Mouse (Mus musculus) stomach, embryonic 14.5 days (tissue): ENCODE measurements around the gene Vapa. TPM values are rescaled to one million over a fixed set of nuclear protein-coding genes. Genes with fewer than 3 reads are reported as not detected.
A peak's percentile ranks its signal among the peaks of the same experiment; 100 is the strongest.

Source experiments
- ATAC-seq: fragments of 200-750 bp; cut with Nextera tagmentation; 2 replicates; pipeline ENCODE4 v1.8.0; 2017; ENCODE audit warnings: low read depth, moderate TSS enrichment; ENCODE audit not compliant: insufficient number of reproducible peaks, insufficient read depth, low FRiP score
- H3K27ac ChIP-seq: fragments of 300-500 bp; sonication (generic); 2 replicates; pipeline ENCODE4 v1.5.1; 2014; ENCODE audit warnings: mild to moderate bottlenecking, low read length, moderate library complexity, mixed read lengths
- H3K27me3 ChIP-seq: fragments of 300-500 bp; sonication (generic); 2 replicates; pipeline ENCODE4 v1.6.1; 2014; ENCODE audit warnings: low read length, control low read depth, mixed read lengths; ENCODE audit not compliant: control insufficient read depth, insufficient read depth
- H3K36me3 ChIP-seq: fragments of 300-500 bp; sonication (generic); 2 replicates; pipeline ENCODE4 v1.6.1; 2014; ENCODE audit warnings: mild to moderate bottlenecking, control low read depth, low read length, moderate library complexity, mixed read lengths; ENCODE audit not compliant: control insufficient read depth, insufficient read depth
- H3K4me1 ChIP-seq: fragments of 300-500 bp; sonication (generic); 2 replicates; pipeline ENCODE4 v1.6.1; 2014; ENCODE audit warnings: low read length, control low read depth, mixed read lengths; ENCODE audit not compliant: control insufficient read depth, insufficient read depth
- H3K4me2 ChIP-seq: fragments of 300-500 bp; sonication (generic); replicated peaks from 2 replicates; pipeline ENCODE4 v1.6.1; 2014; ENCODE audit warnings: low read depth, low read length, control low read depth
- H3K4me3 ChIP-seq: fragments of 300-500 bp; sonication (generic); 2 replicates; pipeline ENCODE4 v1.5.1; 2014; ENCODE audit warnings: low read depth, low read length, control low read depth
- H3K9ac ChIP-seq: fragments of 300-500 bp; sonication (generic); replicated peaks from 2 replicates; pipeline ENCODE4 v1.6.1; 2014; ENCODE audit warnings: low read depth, mild to moderate bottlenecking, control low read depth, low read length, moderate library complexity, mixed read lengths
- H3K9me3 ChIP-seq: fragments of 300-500 bp; sonication (generic); 2 replicates; pipeline ENCODE4 v1.6.1; 2016; ENCODE audit warnings: low read depth, low read length, control low read depth; ENCODE audit not compliant: control insufficient read depth
- WGBS: fragments of 180-500 bp; shearing (Covaris S2); extraction: QIAGEN DNeasy Blood & Tissue Kit; methylation state at CpG from one replicate; pipeline ENCODE4 v1.1.7; 2014; 5-methylcytosine and 5-hydroxymethylcytosine counted together
- polyA plus RNA-seq: library from polyadenylated mRNA; unstranded; fragments of >200 nt; fragmentation: Nextera tagmentation; extraction: Ambion mirVana; gene quantifications from 2 replicates; pipeline ENCODE4 v1.2.1, GENCODE M21; 2014

The Vapa gene
- polyA plus RNA-seq = 182 and 194 TPM in 2 replicates

DNA sequence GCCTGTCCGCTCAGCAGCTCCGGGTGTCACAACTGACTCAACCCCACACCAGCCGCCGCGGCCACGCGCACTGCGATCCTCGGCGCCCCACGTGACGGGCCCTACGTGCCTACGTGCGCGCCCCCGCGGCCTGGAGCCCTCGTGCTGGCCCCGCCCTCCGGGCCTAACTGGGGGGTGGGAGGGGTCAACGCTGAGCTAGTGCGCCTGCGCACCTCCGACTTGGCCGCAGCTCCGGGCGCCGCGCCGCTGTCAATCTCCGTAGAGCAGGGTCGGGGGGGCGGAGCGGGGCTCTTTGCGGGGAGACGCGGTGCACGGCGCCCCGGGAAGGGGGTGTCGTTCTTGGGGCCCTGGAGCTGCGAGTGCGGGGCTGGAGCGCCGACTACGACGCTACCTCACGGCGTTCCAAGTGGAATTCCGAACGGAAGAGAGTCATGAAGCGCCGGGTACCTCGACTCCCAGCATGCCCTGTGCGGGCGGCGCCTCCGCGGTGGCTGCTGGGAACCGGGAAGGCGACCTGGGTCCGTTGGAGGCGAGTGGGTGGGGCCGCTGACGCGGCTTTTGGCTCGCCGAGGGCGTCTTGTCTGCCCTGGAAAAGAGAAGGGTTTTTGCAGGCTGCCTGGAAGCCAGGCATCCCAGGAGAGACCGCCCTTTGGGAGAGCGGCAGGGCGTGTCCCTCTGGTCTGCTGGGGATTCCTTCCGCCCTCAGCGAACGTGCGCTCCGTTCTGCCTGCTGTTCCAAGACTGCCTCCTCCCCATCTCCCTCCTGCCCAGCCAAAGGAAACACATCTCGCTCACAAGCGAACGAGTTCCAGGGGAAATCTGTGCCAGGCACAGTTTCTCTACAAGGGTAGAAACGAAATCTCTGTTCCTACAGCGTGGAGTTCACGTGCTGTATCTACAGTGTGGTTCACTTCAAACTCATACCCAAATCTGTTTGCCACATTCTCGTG is at the start of gene Vapa:
TSS of gene Vapa (minus strand) at position 93 of the 950 bp plus-strand sequence.
- peaks cover 20% of the 10 kb centered on the region; the same call in 1 of the 2 replicates for H3K4me1 ChIP-seq
- WGBS = under 1% methylated on average over 84 of the region's 85 CpGs
- peak within 1 kb of the TSS; percentile 100 for H3K27ac ChIP-seq
- peak; percentile 92 for ATAC-seq
- H3K36me3 ChIP-seq = no peaks in the 10 kb centered on the region
- peak within 1 kb of the TSS; percentile 76 for H3K4me2 ChIP-seq
- peak within 1 kb of the TSS; percentile 99 for H3K9ac ChIP-seq
- no peaks in the 10 kb centered on the region for H3K27me3 ChIP-seq
- no peaks in the 10 kb centered on the region for H3K9me3 ChIP-seq
- H3K4me3 ChIP-seq = peak within 1 kb of the TSS; percentile 97

DNA sequence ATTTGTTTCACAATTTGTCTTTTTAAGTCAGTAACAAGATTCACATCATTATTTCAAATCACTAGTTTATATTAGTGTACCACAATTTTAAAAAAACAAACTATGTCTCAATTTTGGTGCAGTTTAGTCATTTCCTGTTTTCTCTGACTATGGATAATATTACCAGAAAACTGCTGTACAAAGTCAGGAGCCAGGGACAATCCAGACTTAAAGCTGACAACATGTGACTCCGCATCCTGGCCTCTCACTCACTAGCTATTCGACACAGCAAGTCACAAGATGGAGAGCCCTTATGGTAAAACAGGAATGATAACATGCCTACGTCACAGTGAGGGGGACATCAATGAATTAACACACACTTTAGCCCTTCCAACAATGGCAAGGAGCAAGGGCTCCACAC is 49.3 kb upstream of the Vapa start:
- no peak for ATAC-seq

DNA sequence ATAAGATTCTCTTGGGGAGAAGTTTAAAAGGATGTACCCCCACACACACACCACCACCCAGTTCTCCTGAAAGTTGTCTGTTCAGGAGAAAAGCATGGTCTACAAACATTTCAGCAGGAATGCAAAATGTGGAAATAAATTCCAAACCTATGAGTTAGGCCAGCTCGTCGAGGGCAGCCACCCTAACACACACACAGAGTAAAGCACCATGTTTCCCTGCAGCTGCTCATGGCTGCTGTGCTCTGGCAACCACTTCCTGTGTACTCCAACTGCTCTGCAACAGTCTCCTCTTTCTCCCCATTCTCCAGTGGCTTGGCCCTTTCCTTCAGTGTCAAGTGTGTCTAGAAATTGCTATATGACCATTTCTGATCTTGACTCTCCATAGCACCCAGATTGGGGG is 45.1 kb upstream of the Vapa start:
- H3K9ac ChIP-seq = no peak overlapping the region
- 66% methylated on average over 2 of the region's 2 CpGs for WGBS

More for the DNA sequence above, 49.3 kb upstream of the Vapa start:
- Histone ChIP-seq H3K4me3 (no peak overlapping the region), H3K9ac (no peak overlapping the region), H3K9me3 (no peaks in the 10 kb centered on the region), H3K36me3 (no peaks in the 10 kb centered on the region), H3K27ac (no peak overlapping the region), H3K4me1 (0 out of 2 replicates have a peak, but pooled peaks cover 5% of the 10 kb centered on the region), H3K27me3 (no peaks in the 10 kb centered on the region), H3K4me2 (no peak overlapping the region)
- WGBS = 83% methylated on average over 3 of the region's 3 CpGs

DNA sequence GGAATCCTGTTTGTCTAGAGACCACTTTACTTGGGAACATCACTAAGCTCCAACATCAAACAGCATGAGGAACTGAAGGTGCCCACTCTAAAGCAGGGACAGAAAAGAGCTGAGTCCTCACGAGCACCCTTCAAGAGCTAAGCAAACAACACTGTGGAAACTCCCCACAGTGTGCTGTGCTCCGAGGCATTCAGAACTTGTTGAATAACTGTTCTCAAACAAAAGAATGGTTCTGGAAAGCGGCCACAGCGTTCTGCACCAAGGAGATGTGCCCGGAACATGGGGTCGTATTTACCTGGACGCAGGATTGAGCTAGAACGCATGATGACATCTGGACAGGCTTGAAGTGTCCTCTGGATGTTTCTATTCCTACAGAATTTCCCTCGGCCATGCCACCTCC is 44.6 kb upstream of the Vapa start:
- Histone ChIP-seq H3K9me3 (no peaks in the 10 kb centered on the region), H3K9ac (no peak overlapping the region), H3K4me1 (no peaks in the 10 kb centered on the region), H3K4me3 (no peak overlapping the region), H3K4me2 (no peak overlapping the region), H3K27ac (no peak overlapping the region), H3K27me3 (no peaks in the 10 kb centered on the region), H3K36me3 (no peaks in the 10 kb centered on the region)
- no peak for ATAC-seq
- 86% methylated on average over 9 of the region's 9 CpGs for WGBS

More for the DNA sequence above, 45.1 kb upstream of the Vapa start:
- no peaks in the 10 kb centered on the region for H3K4me1 ChIP-seq
- no peak overlapping the region for H3K4me3 ChIP-seq
- H3K27me3 ChIP-seq = no peaks in the 10 kb centered on the region
- no peak overlapping the region for H3K27ac ChIP-seq
- H3K36me3 ChIP-seq = no peaks in the 10 kb centered on the region
- no peak overlapping the region for H3K4me2 ChIP-seq
- no peak for ATAC-seq
- no peaks in the 10 kb centered on the region for H3K9me3 ChIP-seq

DNA sequence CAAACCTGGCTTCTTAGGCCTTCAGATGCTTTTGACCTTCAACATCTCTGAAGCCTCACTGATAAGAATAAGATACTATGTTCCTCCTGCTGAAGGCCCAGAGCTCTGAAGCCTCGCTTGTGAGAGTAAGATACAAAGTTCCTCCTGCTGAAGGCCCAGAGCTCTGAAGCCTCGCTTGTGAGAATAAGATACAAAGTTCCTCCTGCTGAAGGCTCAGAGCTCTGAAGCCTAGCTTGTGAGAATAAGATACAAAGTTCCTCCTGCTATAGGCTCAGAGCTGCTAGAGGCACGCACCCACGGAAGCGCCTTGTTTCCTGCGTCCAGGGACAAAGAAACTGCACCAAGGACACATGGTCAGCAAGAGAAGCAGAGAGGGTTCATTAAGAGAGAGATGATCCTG is 43.4 kb upstream of the Vapa start:
- WGBS = 92% methylated on average over 6 of the region's 6 CpGs

DNA sequence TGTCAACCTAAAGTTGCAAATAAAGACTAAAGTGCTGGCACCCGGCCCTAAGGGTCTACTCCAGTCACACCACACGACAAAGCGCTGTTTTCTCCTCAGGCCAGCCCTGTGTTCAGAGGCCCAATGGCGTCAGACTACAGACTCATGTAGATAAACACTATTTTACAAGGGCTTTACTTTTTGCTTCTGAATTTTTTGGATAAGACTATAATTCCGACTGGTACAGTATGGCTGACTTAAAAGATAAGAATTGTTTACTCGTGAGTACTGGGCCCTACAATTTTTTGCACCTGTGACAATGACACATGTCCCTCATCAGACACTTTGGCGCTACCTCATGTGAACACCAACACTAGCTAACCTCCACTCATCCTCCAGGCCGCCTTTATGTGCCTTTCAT is 42.7 kb upstream of the Vapa start:
- H3K4me2 ChIP-seq = no peak overlapping the region
- H3K27me3 ChIP-seq = no peaks in the 10 kb centered on the region
- no peaks in the 10 kb centered on the region for H3K9me3 ChIP-seq
- no peaks in the 10 kb centered on the region for H3K36me3 ChIP-seq
- H3K4me3 ChIP-seq = no peak overlapping the region
- no peaks in the 10 kb centered on the region for H3K4me1 ChIP-seq
- H3K27ac ChIP-seq = no peak overlapping the region
- WGBS = 84% methylated on average over 8 of the region's 8 CpGs
- ATAC-seq = no peak
- H3K9ac ChIP-seq = no peak overlapping the region

More for the DNA sequence above, 43.4 kb upstream of the Vapa start:
- Histone ChIP-seq H3K36me3 (no peaks in the 10 kb centered on the region), H3K4me1 (no peaks in the 10 kb centered on the region), H3K4me3 (no peak overlapping the region), H3K27ac (no peak overlapping the region), H3K9me3 (no peaks in the 10 kb centered on the region), H3K27me3 (no peaks in the 10 kb centered on the region), H3K4me2 (no peak overlapping the region), H3K9ac (no peak overlapping the region)
- ATAC-seq = no peak

DNA sequence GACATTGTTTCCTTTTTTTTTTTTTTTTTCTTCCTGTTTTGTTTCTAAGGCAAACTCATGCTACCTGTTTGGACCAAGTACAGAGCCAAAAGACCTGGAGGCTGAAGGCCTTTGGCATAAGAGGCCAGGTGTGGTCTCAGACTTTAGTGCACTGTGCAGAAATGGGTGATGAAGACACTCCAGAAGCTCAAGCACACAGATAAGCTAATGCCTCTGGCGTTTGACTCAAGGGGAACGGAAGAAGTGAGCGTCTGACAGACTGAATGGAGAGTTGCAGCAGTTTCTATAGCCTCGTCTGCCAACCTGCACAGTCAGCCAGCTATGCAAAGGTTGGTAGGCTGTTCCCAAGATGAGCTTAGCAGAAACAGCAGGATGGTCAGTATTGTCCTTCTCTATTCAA is 42.3 kb upstream of the Vapa start:
- Histone ChIP-seq H3K27ac (no peak overlapping the region), H3K4me1 (no peaks in the 10 kb centered on the region), H3K4me2 (no peak overlapping the region), H3K4me3 (no peak overlapping the region), H3K36me3 (no peaks in the 10 kb centered on the region), H3K27me3 (no peaks in the 10 kb centered on the region), H3K9ac (no peak overlapping the region), H3K9me3 (no peaks in the 10 kb centered on the region)
- ATAC-seq = no peak
- WGBS = 84% methylated on average over 4 of the region's 4 CpGs

DNA sequence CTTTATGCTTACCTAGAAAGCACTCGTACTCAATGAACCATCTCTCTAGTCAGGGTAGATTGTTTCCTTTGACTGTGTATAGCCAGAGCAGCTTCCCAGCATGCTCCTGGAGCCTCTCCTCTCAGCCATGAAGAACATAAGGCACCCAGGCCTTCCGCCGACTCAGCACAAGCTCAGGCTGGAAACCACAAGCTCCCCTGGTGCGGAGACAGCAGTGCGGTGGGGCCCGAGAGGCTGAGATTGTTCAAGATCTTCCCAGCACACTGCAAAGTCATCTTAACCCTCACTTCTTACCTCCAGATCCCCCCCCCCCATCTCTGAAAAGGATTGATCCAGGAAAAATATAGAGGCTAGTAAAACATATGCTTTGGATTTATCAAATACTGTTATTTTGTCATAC is 37.2 kb upstream of the Vapa start:
- no peak overlapping the region for H3K9ac ChIP-seq
- H3K9me3 ChIP-seq = no peaks in the 10 kb centered on the region
- no peak for ATAC-seq
- no peak overlapping the region for H3K27ac ChIP-seq
- H3K27me3 ChIP-seq = no peaks in the 10 kb centered on the region
- no peaks in the 10 kb centered on the region for H3K4me1 ChIP-seq
- no peaks in the 10 kb centered on the region for H3K36me3 ChIP-seq
- H3K4me3 ChIP-seq = no peak overlapping the region
- 88% methylated on average over 6 of the region's 6 CpGs for WGBS
- no peak overlapping the region for H3K4me2 ChIP-seq
